Mouse (Mus musculus): ENCODE measurements around the gene Utrn.

The Utrn gene

GRCm38 (mm10) chr10:12618397-12618796 lies 250.8 kb downstream of the Utrn start:
- in situ Hi-C loops (cut with MboI; ENCODE audit: unreplicated experiment in 2 of 2), result loop anchor here (10.0 to 25.0 kb wide), 5 partner anchors 356 to 1254 kb away; no protein-coding TSS in a partner anchor

GRCm38 (mm10) chr10:12615723-12616122 lies 253.4 kb downstream of the Utrn start:
- in situ Hi-C loops (cut with MboI; ENCODE audit: unreplicated experiment in 2 of 2), result loop anchor here (10.0 to 25.0 kb wide), 5 partner anchors 353 to 1251 kb away; no protein-coding TSS in a partner anchor

GRCm38 (mm10) chr10:12614465-12615199 lies 254.5 kb downstream of the Utrn start:
- in situ Hi-C loops (cut with MboI; ENCODE audit: unreplicated experiment in 2 of 2), result loop anchor here (10.0 to 25.0 kb wide), 5 partner anchors 352 to 1250 kb away; no protein-coding TSS in a partner anchor

- in situ Hi-C loops (cut with MboI; ENCODE audit: unreplicated experiment in 2 of 2), result loop anchor here (10.0 to 25.0 kb wide), 5 partner anchors 350 to 1248 kb away; no protein-coding TSS in a partner anchor
Measured at GRCm38 (mm10) chr10:12612235-12612863, 256.8 kb downstream of the Utrn start.

GRCm38 (mm10) chr10:12609896-12610295 lies 259.3 kb downstream of the Utrn start:
- in situ Hi-C loops (cut with MboI; ENCODE audit: unreplicated experiment in 2 of 2), result loop anchor here (10.0 to 25.0 kb wide), 5 partner anchors 348 to 1245 kb away; no protein-coding TSS in a partner anchor

- in situ Hi-C loops (cut with MboI; ENCODE audit: unreplicated experiment in 2 of 2), result loop anchor here (25.0 kb wide), 3 partner anchors 346 to 1146 kb away; no protein-coding TSS in a partner anchor
Measured at GRCm38 (mm10) chr10:12608634-12609033, 260.5 kb downstream of the Utrn start.

GRCm38 (mm10) chr10:12607180-12607579 lies 262.0 kb downstream of the Utrn start:
- in situ Hi-C loops (cut with MboI; ENCODE audit: unreplicated experiment in 2 of 2), result loop anchor here (25.0 kb wide), 3 partner anchors 345 to 1145 kb away; no protein-coding TSS in a partner anchor

- in situ Hi-C loops (cut with MboI; ENCODE audit: unreplicated experiment in 2 of 2), result no loop called here
Measured at GRCm38 (mm10) chr10:12595379-12595778, 273.8 kb downstream of the Utrn start.

GRCm38 (mm10) chr10:12594958-12595357 lies 274.2 kb downstream of the Utrn start:
- in situ Hi-C loops (cut with MboI; ENCODE audit: unreplicated experiment in 2 of 2), result no loop called here

GRCm38 (mm10) chr10:12593071-12593470 lies 276.1 kb downstream of the Utrn start:
- in situ Hi-C loops (cut with MboI; ENCODE audit: unreplicated experiment in 2 of 2), result no loop called here

GRCm38 (mm10) chr10:12591946-12592345 lies 277.2 kb downstream of the Utrn start:
- in situ Hi-C loops (cut with MboI; ENCODE audit: unreplicated experiment in 2 of 2), result no loop called here

- in situ Hi-C loops (cut with MboI; ENCODE audit: unreplicated experiment in 2 of 2), result no loop called here
Measured at GRCm38 (mm10) chr10:12588051-12588450, 281.1 kb downstream of the Utrn start.

- in situ Hi-C loops (cut with MboI; ENCODE audit: unreplicated experiment in 2 of 2), result no loop called here
Measured at GRCm38 (mm10) chr10:12587318-12587717, 281.8 kb downstream of the Utrn start.

GRCm38 (mm10) chr10:12586825-12587224 lies 282.3 kb downstream of the Utrn start:
- in situ Hi-C loops (cut with MboI; ENCODE audit: unreplicated experiment in 2 of 2), result no loop called here

GRCm38 (mm10) chr10:12586200-12586599 lies 283.0 kb downstream of the Utrn start:
- in situ Hi-C loops (cut with MboI; ENCODE audit: unreplicated experiment in 2 of 2), result no loop called here

GRCm38 (mm10) chr10:12583473-12583872 lies 285.7 kb downstream of the Utrn start:
- in situ Hi-C loops (cut with MboI; ENCODE audit: unreplicated experiment in 2 of 2), result no loop called here

- in situ Hi-C loops (cut with MboI; ENCODE audit: unreplicated experiment in 2 of 2), result no loop called here
Measured at GRCm38 (mm10) chr10:12579048-12579447, 290.1 kb downstream of the Utrn start.

GRCm38 (mm10) chr10:12575849-12576435 lies 293.2 kb downstream of the Utrn start:
- in situ Hi-C loops (cut with MboI; ENCODE audit: unreplicated experiment in 2 of 2), result no loop called here

- in situ Hi-C loops (cut with MboI; ENCODE audit: unreplicated experiment in 2 of 2), result no loop called here
Measured at GRCm38 (mm10) chr10:12574760-12575159, 294.4 kb downstream of the Utrn start.

GRCm38 (mm10) chr10:12573601-12574000 lies 295.6 kb downstream of the Utrn start:
- in situ Hi-C loops (cut with MboI; ENCODE audit: unreplicated experiment in 2 of 2), result no loop called here

- in situ Hi-C loops (cut with MboI; ENCODE audit: unreplicated experiment in 2 of 2), result no loop called here
Measured at GRCm38 (mm10) chr10:12572759-12573158, 296.4 kb downstream of the Utrn start.

Data from v-Abl transformed pro-B cells (cell line).